Mouse (Mus musculus): Measurements from ENCODE around the gene Prmt8.

The Prmt8 gene

DNA sequence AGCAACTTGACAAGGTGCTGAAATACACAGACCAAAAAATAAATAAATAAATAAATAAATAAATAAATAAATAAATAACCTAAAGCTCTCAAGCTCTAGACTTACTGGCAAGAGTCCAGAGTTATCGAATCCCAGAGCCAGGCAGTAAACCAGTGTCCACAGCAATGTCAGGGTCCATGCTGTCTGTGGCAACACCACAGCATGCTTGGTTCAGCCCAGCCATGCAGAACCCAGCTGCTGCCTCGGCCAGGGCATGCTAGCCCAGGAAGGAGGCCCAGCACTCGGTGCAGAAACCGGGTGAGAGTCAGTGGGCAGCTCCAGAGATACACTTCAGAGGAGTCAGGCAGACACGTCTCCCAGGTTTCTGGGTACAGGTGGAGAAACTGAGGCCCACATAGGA lies 29.4 kb downstream of the Prmt8 start:
- in situ Hi-C loops (cut with MboI, MseI), result no loop called here

DNA sequence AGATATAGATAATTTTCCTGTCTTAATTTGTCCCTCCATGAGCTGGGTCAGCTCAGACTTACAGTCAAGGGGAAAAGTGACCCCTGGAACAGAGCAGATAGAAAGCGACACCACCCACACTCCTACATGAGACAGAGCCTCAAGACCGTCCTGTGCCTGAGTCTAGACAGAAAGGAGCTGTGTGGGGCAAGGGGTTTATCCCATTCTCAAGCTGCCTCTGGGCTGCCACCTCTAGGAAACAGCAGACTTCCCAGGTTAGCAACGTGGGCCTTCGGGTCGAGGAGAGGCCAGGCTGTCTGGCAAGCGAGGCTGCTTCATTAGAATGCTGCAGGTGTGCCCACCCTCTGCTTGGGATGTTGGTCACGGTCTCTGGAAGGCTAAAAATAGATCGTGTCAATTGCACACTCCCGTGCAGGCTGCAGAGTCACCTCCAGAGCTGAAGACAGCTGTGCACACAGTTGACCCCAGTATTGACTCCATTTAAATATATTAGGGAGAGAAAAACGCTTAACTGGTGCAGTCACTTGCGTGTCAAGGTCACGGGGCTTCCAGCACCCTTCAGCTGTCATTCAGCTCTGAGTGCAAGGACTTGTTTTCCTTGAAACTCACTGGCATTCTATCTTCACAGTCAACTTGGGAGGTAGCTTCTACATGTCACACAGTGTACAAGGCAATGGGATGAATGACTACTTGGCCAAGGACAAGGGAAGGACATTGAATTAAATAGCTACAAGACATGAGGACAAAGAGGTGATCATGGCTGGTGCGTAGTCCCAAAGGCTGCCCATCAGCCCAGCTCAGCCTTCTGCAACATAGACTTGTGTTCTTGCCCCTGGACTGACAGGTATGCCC lies 33.9 kb downstream of the Prmt8 start:
- in situ Hi-C loops (cut with MboI, MseI), result no loop called here

DNA sequence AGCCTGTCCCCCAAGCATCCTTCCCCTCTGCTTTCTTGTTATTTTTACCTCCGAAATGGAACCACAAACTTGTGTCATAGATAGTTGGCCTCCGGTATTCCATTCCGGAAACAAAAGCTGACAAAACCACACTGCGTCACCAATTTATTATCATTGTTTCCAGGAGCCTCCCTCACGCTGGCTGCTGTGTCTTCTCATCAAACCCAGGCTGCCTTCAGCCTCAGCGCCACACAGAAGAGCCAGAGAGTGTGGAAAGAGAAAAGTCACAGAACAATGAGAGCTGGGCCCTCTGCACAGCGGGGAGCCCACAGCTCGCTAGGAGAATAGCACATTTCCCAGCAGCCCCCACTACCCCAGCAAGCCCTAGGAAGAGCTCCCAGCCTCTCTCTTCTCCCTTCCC lies 46.1 kb downstream of the Prmt8 start:
- in situ Hi-C loops (cut with MboI, MseI), result no loop called here

DNA sequence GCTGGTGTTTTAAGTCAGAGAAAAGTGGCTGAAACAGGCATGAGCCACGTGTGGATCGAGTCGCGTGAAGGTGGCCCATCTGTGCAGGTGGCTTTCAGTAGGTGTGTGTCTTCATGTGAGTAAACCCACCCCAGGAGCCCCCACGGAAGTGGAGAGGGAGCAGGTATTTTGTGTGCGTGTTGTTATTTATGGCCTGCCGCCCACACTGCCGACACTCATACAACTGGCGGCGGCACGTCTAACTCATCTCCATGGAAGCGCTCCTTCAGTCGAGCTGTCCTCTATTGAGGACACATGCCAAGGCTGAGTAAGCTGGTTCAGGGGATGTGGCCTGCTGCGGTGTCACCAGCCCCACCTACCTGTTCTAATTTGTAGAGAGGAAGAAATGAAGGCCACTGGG lies 49.4 kb downstream of the Prmt8 start:
- in situ Hi-C loops (cut with MboI, MseI), result loop anchor here (10.0 kb wide), 1 partner anchor 385 kb away; no protein-coding TSS in a partner anchor

DNA sequence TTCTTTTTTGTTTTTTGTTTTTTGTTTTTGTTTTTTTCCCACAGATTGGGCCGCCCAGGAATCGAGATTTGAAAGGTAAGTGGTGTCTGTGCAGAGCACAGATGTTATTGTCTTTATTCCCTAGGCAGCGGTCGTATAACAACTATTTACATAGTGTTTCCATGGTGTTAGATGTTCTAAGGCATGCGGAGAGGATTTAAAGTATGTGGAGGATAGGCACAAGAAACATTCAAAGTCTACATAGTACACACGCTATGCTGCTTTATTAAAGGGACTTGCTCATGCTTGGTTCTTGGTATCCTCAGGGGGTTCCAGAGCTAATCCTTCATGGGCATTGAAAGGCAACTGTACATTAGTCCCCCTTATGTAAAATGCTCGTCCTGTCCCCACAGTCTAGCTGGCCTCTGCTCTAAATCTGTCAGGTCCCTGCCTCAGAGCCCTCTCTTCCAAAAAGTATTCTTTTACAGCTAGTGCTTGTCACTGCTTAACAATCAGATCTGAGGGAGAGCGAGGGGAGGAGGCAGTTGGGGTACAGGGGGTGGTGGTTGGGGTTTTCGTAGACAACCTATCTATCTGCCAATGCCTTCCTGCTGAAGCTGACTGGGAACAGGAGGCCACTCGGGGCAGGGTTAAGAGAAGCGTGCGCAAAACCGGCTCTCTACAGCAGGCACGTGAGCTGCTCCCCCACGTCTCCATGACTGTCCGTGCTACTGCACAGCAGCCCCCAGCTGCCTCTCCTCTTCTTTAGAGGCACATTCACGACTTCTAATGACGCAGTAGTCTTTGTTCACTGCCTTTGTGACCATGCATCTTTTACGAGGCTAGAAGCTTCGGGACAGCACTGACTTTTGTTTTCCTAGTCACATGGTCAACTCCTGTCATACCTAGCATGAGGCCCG lies 51.8 kb downstream of the Prmt8 start:
- in situ Hi-C loops (cut with MboI, MseI), result loop anchor here (10.0 kb wide), 1 partner anchor 387 kb away; no protein-coding TSS in a partner anchor

DNA sequence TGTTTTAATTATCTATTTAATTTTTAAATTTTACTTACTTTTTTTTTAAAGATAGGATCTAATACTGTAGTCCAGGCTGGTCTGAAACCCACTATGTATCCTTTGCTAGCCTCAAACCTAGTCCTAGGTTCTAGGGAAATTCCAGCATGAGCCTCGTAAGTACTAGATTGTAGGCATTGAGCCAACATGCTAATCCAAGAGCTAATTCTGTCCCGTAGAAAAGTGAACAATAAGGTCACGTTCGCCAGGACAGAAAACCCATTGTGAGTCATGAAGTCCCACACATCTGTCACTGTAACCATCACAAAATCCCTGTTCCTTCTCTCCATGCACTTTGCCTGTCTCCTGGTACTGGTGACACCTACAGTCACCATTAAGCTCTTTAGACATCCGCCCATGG lies 53.8 kb downstream of the Prmt8 start:
- in situ Hi-C loops (cut with MboI, MseI), result loop anchor here (10.0 kb wide), 1 partner anchor 389 kb away; no protein-coding TSS in a partner anchor

DNA sequence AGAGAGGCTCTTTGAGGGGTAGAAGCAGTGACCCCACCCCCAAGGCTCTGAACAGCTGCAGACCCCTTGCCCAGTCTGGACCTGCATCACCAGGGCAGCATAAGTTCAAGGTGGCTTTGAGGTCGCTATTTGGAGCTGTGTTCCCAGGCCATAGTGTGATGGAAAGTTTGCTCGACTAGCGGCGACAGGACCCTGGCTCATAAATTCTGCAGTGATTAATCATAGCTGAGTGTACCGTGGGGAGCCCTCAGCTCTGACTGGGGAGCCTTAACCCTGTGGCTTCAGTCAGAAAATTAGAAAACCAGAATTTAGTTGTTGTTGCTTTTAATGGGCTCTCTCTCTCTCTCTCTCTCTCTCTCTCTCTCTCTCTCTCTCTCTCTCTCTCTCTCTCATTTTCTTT lies 54.4 kb downstream of the Prmt8 start:
- in situ Hi-C loops (cut with MboI, MseI), result loop anchor here (10.0 kb wide), 1 partner anchor 390 kb away; no protein-coding TSS in a partner anchor

DNA sequence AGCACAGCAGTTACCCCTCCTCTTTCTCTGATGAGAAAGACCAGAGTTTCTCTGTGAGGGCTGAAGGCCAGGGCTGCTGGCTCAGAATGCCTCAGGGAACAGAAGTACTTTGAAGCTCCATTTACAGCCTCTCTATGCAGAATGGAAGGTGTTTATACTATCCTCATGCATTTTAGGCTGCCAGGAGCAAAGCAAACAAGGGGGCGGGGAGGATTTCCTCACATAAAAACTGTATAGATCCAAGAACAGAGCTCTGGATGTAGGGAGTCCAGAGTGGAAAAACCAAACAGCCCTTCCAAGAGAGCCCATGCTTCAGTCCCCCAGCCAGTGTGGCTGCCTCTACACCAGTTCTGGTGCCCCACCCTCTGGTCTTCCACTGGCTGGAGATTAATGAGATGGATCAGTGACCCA lies 61.0 kb downstream of the Prmt8 start:
- in situ Hi-C loops (cut with MboI, MseI), result no loop called here

DNA sequence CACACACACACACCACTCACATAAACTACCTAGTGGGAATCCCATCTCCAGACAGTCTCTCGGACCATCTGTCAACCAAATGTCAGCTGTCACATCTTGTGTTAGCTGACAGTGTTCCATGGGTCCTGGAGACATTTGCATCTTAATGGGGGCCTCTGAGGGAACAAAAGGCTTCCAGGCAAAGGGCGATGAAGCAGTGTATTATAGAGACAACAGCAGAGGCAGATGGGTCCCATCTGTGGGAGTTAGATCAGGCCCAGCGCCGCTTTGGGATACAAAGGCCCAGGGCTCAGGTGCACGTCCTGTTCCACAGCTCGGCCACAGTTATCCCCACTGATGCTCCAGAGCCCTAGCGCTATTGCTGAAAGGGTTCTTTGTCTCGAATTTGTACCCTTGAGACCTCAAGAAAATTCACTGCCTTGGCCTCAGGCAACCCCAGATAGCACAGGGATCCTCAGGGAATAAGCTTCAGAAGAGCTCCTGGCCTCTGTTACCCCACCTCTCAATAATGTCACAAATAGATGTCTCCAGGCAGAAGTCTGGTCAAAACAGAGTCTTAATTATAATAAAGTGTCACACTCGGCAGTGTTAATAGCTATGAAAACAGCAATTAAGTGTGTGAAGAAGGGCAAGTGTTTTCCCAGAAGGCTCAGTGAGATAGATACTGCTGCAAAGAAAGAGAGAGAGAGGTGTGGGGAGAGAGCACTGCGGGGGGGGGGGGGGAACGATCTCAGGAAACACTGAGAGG lies 68.1 kb downstream of the Prmt8 start:
- in situ Hi-C loops (cut with MboI, MseI), result no loop called here

DNA sequence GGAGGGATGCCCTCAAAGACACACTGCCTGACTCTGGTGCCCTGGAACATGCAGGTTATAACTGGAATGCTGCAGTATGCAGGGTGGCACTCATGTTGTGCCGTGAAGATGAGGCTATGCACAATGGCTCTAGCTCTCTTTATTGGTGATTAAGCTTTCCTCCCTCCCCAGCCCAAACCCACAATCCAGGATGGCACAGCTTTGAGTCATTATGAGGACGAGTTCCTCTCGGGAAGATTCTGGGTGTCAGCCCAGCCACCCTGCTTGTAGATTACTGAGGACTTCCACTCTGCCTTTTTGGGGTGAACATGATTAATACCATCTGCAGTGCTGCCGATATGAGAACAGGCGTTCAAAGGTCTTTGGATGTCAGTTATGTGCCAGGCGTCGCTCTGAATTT lies 75.6 kb downstream of the Prmt8 start:
- in situ Hi-C loops (cut with MboI, MseI), result no loop called here

DNA sequence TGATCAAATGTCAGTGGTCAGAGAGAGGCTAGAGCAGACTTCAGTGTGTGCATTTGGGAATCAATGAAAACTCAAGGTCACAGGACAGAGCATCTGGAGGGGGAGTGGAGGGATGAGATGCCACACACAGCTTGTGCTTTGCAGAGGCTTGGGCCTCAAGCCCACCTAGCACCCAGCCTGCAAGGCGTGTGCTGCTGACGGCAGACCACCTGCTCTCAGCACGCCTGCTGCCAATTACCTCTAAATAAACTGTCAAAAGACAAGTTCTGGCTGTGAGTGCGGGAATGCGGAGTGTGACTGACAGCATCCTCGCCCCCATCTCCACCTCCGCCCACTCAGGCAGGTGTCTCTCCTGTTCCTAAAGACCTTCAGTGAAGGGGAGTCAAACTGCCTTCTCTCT lies 77.0 kb downstream of the Prmt8 start:
- in situ Hi-C loops (cut with MboI, MseI), result no loop called here

DNA sequence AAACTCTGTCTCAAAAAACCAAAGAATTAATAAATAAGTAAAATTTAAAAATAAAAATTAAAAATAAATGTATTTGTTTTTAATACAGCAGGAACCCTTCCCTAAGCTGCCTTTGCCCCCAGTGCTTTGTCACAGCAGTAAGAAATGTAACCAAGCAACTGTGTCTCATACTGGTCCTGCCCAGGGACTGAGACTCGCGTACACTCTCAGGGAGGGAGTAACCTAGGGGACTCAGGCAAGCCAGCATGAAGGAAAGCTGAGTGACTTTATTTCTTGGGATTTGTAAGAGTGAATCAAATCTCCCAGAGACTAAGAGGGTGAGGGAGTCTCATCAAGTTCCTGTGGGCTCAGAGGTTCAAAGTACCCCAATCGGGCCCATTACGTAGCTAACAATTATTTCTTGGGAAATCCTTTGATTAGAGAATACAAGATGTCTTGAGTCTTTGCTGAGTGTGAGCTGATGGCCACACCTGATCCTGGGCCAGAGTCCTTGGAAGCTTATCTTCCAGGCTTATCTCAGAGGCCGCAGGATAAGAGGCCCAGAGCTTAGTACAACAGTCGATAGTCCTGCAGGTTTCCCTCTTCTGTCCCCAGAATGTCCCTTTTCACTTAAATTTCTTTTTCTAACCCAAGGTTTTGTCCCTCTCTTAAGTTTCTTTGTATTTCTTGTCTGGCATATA lies 82.0 kb downstream of the Prmt8 start:
- in situ Hi-C loops (cut with MboI, MseI), result no loop called here

DNA sequence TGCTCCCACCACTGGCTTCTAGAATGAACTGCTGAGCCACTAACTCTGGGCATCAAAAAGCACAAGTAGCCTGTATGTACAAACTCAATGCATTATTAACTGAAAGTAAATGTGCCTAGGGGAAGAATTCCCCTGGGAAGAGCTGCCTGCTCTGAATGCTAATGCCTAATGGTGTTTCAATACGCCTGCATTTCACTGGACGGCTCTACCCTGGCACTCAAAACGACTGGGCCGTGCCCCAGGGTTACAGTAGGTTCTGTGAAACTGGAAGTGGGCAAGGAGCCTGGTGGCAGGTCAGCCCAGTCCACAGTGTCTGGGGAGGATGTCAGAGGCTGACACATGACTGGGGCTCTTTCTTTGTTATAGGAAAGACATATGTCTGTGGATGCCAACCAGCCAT lies 84.3 kb downstream of the Prmt8 start:
- in situ Hi-C loops (cut with MboI, MseI), result no loop called here

DNA sequence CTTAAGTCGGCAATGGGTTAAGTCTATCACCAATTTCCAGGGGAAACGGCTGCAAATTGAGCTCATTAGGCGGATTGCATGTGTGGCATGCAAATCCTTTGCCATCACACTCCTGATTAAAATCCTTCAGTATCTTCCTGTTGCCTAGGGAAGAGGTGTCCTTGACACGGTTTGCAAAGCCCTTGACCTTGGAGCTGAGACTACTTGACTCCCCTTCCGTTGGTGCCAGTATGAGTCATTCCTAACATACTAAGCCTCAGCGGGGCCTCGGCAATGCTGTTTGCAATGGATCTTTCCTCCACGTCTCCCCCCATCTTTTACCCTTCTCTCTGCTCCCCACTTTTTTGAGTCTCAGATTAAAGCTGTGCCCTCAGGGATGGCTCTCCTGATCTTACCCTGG lies 85.7 kb downstream of the Prmt8 start:
- in situ Hi-C loops (cut with MboI, MseI), result no loop called here

DNA sequence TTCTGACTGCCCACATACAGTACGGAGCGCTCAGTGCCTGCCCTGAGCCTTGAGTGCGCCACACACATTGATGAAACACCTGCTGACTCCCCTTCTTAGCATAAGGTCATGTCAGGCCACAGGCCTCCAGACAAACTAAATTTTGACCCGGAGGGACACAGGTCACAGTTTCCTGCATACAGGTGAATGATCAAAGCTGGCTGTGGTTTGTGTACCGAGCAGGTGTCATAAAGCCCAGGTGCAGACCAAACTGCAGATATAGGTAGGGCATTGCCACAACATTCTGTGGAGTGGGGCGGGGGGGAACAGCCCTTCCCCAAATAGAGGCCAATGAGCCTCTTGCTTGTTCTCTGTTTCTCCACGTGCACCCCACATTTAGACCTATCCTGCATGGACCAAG lies 88.5 kb downstream of the Prmt8 start:
- in situ Hi-C loops (cut with MboI, MseI), result no loop called here

DNA sequence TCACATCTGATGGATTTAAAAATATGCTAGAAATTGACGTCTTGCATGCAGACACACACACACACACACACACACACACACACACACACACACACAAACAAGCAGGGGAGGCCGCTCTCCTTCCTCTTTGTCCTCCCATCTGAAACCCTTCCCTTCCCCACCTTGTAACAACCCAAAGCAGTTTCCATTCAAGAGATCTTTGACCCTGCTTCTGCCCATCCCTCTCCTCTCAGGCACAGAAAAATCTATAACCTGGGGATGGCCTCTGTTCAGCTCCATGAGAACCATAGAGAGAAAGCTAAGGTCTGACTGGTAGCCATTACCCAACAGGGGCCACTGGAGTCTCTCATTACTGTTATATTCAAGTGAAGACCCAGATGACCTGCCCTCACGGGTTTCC lies 90.3 kb downstream of the Prmt8 start:
- in situ Hi-C loops (cut with MboI, MseI), result no loop called here

DNA sequence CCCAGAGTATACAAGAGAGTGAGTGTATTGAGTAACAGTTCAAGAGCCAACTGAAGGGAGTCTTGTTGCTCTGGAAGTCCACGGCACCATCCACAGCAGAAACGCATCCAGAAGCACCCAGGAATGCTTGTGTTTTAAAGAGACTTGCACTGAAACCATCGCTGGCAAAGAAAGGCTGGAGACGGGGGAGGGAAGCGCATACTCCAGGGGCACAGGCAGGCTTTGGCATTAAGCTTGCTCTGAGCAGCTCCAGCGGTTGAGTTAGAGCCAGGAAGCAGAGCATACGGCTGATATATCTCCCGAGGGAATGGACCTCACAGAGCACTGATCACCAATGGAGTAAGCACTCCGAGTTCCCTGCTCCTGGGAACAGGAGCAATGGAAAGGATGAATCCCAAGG lies 91.0 kb downstream of the Prmt8 start:
- in situ Hi-C loops (cut with MboI, MseI), result no loop called here

DNA sequence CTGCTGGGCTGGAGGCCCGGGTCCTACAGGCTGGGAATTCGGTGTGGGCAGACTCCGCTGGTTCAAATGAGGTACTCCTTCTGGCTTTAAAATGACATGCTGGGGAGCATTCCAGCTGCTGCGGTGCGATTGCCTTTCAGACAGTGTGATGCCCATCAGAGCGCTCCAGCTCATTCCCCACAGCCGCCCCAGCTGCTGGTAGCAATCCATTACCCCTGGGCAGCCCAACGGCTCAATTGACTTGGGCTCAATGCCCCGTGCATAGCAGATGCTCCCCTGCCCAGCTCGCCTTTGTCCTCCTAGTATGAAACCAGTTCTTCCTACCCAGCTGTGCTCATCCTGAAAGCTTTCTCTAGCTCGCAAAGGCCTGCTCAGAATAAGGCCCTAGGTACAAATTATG lies 92.4 kb downstream of the Prmt8 start:
- in situ Hi-C loops (cut with MboI, MseI), result no loop called here

DNA sequence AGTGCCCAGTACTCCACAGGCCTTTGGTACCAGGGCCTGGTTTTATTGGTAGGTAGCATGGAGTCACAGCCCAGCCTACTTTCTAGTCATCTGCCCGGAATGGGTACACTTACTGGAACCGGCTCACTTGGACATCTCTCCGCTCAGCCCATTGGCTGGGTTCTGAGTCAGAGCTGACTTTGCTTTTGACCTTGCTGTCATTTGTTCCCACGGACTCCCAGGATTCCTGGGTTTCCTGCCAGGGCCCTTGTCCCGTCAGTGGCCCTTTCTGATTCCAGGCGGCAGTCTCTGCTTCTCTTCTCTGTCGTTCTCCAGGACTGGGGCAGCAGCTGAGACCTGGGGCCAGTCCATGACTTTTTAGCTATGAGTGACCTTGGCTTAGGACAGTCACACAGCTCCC lies 97.2 kb downstream of the Prmt8 start:
- in situ Hi-C loops (cut with MboI, MseI), result no loop called here

DNA sequence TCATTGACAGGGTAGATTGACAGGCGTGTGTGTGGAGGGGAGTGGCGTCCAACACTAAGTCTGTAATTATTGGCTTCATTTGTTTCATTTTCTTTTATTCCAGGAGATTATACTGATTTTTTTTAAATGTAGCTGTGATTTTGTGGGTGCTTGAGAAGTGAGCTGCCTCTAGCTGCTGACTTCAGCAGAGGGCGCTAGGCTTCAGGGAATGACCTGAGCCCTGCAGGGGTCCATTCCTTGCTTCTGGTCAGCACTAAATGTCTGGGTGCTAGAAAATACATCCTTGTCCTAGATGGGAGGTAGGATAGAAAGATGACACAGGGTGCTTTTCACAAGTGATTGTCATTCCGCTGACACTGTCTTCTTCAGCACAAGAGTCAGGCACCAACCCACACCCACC lies 99.2 kb downstream of the Prmt8 start:
- in situ Hi-C loops (cut with MboI, MseI), result no loop called here

DNA sequence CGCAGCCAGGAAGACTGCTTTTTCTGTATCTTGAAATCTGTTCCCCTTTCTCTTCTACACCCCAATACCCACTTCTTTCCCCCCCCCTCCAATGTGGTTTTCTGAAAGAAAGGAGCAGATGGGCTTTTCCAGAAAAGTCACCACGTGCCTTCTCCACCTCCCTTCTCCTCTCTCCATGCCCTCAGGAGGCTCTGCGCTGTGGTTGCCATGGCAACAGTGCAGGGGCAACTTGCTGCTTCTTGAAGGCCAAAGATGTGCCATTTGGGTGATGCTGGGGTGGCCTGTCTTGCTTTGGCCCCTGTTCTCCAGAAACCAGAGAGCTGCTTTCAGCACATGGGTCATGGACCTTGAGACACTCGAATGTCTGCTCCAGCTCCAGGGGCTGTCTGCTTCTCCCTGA lies 100.0 kb downstream of the Prmt8 start:
- in situ Hi-C loops (cut with MboI, MseI), result no loop called here

All from T-helper 2 cell (primary cell).